Mouse (Mus musculus) adrenal gland, postnatal 14 days (tissue): ENCODE measurements around the gene Magea1. TPM values are rescaled to one million over a fixed set of nuclear protein-coding genes. Genes with fewer than 3 reads are reported as not detected.
"Not testable (repeated sequence)": the region's sequence is repeated elsewhere in the genome, so short reads cannot be mapped to it uniquely, and the experiment has no call there.

ENCODE experiments used
- DNase-seq: peaks from one replicate; pipeline ENCODE4 v3.0.0; 2021; ENCODE audit warnings: mixed read lengths
- long read RNA-seq, 2 experiments: library from polyadenylated mRNA; stranded (forward); transcript quantifications; one replicate each; pipeline ENCODE4 v2.0.0; 2021
- total RNA-seq: library from RNA; stranded (reverse); gene quantifications from 2 replicates; pipeline ENCODE4 v1.2.3, GENCODE M21; 2021

The Magea1 gene
- not detected in 2 replicates for total RNA-seq
- long read RNA-seq, experiment 1, result 0 reads
- long read RNA-seq, experiment 2, result 0 reads

DNA sequence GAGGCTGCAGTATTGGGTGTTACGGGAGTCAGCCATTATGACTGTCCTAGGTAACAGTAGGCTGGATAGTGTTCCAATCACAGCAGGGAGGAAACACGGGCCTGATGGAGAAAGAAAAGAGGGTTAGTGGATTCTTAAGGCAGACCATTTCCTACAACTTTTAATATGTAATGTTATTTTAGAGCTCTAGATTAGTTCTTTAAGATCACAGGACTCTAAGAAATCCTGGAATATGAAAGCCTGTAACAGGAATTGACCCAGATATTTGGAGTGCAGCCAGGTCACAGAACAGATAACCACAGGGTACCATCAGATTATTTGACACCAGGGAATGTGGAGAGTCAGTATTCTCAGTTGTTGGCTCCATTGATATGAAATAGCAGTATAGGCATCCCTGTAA, at the start of gene Magea1:
TSS of gene Magea1 (minus strand) at position 101 of the 400 bp plus-strand sequence.
- DNase-seq, result not testable (repeated sequence)

DNA sequence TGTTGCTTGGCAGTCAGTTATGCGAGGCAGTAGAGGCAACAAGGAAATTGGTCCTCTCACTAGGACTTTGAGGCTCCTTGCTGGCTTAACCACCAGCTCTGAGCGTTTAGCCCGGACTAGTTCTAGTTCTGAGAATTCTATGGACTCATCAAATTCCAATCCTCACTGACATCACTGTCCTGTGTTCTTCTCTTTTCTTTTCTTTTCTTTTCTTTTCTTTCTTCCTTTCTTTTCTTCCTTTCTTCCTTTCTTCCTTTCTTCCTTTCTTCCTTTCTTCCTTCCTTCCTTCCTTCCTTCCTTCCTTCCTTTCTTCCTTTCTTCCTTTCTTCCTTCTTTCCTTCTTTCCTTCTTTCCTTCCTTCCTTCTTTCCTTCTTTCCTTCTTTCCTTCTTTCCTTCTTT, 38.7 kb upstream of the Magea1 start, which contains the start of gene Cldn34b2:
TSS of gene Cldn34b2 (minus strand) at position 101 of the 400 bp plus-strand sequence.
- DNase-seq, result not testable (repeated sequence)

DNA sequence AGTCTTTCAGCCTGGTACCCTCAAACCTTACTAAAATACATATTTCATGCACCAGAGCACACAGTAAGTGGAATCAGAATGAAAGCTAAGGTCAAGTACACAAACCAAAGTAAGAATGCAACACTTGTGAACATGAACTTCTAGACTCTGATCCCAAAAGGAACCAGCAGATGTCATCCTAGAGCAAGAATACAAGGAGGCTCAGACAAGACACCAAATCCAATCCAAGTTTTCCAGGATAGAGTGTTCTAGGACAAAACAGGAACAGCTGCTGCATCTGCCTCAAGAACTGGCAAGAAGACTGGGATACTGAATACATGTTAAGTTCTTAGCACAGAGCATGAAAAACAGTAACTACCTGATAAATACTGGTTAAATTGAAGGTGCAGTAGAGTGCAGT, 8.4 kb upstream of the Magea1 start:
- DNase-seq, result peak; percentile 2

DNA sequence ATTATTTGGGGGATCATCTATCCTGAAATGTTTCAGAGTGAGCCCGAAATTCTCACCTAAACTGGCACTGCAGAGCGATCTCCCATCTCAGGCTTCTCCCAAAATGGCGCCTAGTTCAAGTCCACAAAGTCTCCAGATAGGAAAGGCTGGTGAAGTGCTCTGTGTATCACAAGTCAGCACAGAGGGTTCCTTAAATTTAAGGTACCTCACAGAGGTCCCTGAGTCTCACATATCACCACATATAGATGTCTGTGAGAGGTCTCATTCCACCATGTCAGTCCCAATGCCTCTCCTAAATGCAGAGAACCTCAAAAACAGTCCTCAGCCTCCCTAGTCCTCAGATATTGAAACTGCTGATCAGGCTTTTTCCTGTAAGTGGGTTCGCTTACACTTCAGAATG, 4.0 kb upstream of the Magea1 start, which contains the start of gene Magea2:
TSS of gene Magea2 (minus strand) at position 101 of the 400 bp plus-strand sequence.
- DNase-seq, result not testable (repeated sequence)

DNA sequence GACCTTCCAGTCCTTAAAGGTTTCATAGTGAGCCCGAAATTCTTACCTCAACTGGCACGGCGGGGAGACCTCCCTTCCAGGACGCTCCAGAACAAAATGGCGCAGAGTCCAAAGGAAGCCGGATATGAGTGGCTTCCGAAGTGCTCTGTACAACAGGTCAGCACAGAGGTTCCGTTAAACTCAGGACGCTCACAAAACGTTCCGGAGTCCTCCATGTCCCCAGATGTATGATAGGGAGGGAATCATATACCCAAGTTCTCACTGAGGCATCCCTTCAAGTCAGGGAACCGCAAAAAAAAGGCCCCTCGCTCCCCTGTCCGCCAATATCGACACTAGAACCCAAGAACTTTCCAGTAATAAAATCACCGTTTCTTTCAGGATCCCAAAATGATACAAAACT, 26.5 kb downstream of the Magea1 start, which contains the start of gene Magea5:
TSS of gene Magea5 (minus strand) at position 101 of the 400 bp plus-strand sequence.
- DNase-seq, result not testable (repeated sequence)

Other genes starting within 250 kb of the Magea1 start
- not detected in 2 replicates for gene Cldn34b1, start 199.5 kb downstream of the Magea1 start, total RNA-seq
- gene Magea6, start 153.8 kb downstream of the Magea1 start, total RNA-seq, result not detected in 2 replicates
- not detected in 2 replicates for gene Magea3, start 140.3 kb downstream of the Magea1 start, total RNA-seq
- gene Magea8, start 93.9 kb downstream of the Magea1 start, total RNA-seq, result not detected in 2 replicates
- gene Magea5, start 26.6 kb downstream of the Magea1 start, total RNA-seq, result not detected in 2 replicates
- not detected in 2 replicates for gene Magea2, start 3.9 kb upstream of the Magea1 start, total RNA-seq
- not detected in 2 replicates for gene Cldn34b2, start 38.6 kb upstream of the Magea1 start, total RNA-seq
- gene Sat1, start 126.7 kb upstream of the Magea1 start, total RNA-seq, result 135 and 163 TPM in 2 replicates
- 50.9 and 53.6 TPM in 2 replicates for gene Acot9, start 172.7 kb upstream of the Magea1 start, total RNA-seq